Mouse (Mus musculus) left cerebral cortex, adult 8-10 months (tissue): ENCODE data around the gene Hsd3b7. TPM values are rescaled to one million over a fixed set of nuclear protein-coding genes. Genes with fewer than 3 reads are reported as not detected.
"Not testable (repeated sequence)": the region's sequence is repeated elsewhere in the genome, so short reads cannot be mapped to it uniquely, and the experiment has no call there.

ENCODE experiments used
- DNase-seq, 2 experiments: peaks; one replicate each; pipeline ENCODE4 v3.0.0; 2022; ENCODE audit warnings: low spot score in 2 of 2
- total RNA-seq, 4 experiments: library from RNA; stranded (reverse); gene quantifications; 2 replicates each; pipeline ENCODE4 v1.2.4; 2022

Hsd3b7 gene
- total RNA-seq, 4 experiments from 2014 or later, result 4.2 to 9.7 (median 4.6) TPM

GRCm38 (mm10) chr7:127775837-127776236 is 24.6 kb upstream of the Hsd3b7 start:
- not testable (repeated sequence) for DNase-seq

- DNase-seq, result peak; percentile 83 to 84
These were observed 24.0 kb upstream of the Hsd3b7 start, which contains the start of gene Setd1a for GRCm38 (mm10) chr7:127776426-127776825. Gene Setd1a, plus strand, starts transcription at chr7:127776670.

- peak; percentile 94 to 95 for DNase-seq
These were observed 23.4 kb upstream of the Hsd3b7 start for GRCm38 (mm10) chr7:127776878-127777473.

GRCm38 (mm10) chr7:127777474-127778266 is 22.7 kb upstream of the Hsd3b7 start:
- peak in 1 of 2 experiments; percentile 37 for DNase-seq

GRCm38 (mm10) chr7:127778350-127778749 is 22.1 kb upstream of the Hsd3b7 start:
- no peak for DNase-seq

- no peak for DNase-seq
These were observed 15.1 kb upstream of the Hsd3b7 start, which contains the start of gene Gm49388 for GRCm38 (mm10) chr7:127785308-127785707. Gene Gm49388, plus strand, starts transcription at chr7:127785608.

DNA sequence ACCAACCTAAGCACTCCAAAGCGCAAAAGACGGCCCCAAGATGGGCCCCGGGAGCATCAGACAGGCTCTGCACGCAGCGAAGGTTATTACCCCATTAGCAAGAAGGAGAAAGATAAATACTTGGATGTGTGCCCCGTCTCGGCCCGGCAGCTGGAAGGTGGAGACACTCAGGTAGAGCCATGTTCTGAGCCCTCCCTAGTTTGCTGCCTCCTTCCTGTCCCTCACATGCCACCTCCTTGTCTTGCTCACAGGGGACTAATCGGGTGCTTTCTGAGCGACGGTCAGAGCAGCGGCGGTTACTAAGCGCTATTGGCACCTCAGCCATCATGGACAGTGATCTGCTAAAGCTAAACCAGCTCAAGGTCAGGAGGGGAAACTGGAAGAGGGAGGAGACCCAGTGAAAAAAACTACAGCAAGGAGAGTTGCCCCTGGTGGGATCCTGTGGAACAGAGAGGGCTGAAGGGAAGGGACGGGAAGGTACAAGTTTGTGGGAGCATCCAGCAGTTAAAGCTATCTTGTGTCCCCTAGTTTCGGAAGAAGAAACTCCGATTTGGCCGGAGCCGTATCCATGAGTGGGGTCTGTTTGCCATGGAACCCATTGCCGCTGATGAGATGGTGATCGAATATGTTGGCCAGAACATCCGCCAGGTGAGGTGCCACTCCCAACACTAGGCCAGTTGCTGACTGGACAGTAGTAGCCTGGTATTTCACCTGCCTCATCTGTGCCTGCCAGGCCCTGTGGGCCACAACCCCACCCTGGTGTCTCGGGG is 3.1 kb upstream of the Hsd3b7 start:
- peak in 1 of 2 experiments; percentile 8 for DNase-seq

GRCm38 (mm10) chr7:127798591-127798990 is 1.8 kb upstream of the Hsd3b7 start:
- DNase-seq, result no peak

DNA sequence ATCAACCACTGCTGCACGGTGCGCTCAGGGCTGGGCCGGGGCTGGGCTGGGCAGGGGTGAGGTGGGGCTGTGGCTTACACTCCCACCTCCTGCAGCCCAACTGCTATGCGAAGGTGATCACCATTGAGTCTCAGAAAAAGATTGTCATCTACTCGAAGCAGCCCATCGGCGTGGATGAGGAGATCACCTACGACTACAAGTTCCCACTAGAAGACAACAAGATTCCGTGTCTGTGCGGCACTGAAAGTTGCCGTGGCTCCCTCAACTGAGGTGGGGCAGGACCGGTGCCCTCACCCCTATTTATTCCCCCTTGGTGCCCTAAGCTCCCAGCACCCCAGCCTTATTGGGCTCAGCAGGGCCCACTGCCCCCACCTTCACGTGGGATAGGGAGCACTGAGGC is 1.2 kb upstream of the Hsd3b7 start:
- DNase-seq, result no peak

DNA sequence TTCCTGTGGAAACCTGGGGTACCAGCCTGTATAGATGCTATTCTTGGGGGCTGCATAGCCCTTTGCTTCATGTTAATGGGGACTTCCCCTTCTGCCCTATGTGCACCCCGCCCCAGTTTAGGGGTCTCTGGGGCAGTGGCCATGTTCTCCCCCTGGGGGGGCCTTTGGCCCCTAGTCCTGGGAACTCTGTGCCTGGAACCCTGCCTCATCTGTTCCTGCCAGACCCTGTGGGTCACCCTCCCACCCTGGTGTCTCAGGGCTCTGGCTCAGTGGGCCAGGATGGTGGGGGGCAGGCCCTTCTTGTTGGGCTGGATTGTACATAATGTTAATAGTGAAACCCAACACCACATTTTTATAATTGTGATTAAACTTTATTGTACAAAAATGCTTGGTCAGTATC is 666 bp upstream of the Hsd3b7 start:
- peak in 1 of 2 experiments; percentile 10 for DNase-seq

- peak in 1 of 2 experiments; percentile 46 for DNase-seq
These were observed 712 bp downstream of the Hsd3b7 start for GRCm38 (mm10) chr7:127801010-127801621.

DNA sequence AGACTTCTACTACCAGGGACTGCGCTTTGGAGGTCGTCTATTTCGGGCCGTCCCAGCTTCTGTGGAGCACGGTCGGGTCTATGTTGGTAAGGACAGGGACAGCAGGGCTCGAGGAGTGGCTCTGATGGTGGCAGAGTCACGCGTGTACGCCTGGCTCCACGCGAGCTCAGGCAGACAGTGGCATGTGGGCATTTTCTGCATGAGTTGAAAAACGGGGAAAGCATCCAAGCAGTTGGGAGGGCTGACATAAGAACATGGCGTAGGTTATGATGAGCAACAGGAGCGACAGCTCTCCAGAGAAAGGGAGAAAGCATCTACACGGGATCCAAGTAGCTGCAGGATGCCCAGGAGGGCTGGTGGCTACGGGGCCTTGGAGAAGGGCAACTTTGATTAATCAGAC is 1.9 kb downstream of the Hsd3b7 start:
- DNase-seq, result peak in 1 of 2 experiments; percentile 42

GRCm38 (mm10) chr7:127808821-127809220 is 8.4 kb downstream of the Hsd3b7 start:
- no peak for DNase-seq

- no peak for DNase-seq
These were observed 9.4 kb downstream of the Hsd3b7 start for GRCm38 (mm10) chr7:127809846-127810245.

DNA sequence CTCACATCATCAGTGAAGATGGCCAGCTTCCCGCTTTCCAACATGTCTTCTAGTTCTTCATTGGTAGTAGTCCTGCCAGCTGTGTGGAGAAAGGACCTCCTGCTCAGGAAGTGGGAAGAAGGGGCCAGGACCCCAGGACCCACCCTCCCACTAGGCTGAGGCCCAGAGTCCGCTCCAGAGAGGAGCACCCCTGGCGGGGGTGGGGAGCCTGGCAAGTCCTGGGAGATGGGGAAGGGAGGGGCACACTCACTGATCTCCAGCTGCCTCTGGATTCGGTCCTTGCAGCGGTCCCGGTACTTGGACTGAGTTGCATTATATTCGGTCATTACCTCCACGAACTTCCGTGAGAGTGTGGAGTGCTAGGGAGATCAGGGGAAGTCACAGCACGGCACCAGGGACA is 10.2 kb downstream of the Hsd3b7 start:
- DNase-seq, result no peak

GRCm38 (mm10) chr7:127811240-127811639 is 10.8 kb downstream of the Hsd3b7 start:
- DNase-seq, result no peak

GRCm38 (mm10) chr7:127812292-127812691 is 11.9 kb downstream of the Hsd3b7 start:
- no peak for DNase-seq

DNA sequence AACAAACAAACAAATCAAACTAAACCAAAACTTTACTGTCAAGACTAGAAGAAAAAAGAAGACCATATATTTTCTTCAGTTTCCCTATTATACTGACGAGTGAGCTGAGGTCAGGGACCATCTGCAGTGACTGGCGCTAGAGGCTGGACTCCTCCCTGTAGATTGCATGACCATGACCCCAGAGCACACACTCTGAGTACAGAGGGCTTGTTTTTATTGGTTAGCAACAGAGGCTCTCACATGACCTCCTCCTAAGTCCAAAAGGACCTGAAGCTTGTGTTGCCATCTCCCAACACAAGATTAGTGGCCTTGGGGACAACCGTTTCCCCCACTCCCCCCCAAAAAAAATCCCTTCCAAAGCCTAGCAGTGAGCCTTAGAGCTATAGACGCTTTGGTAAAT is 13.4 kb downstream of the Hsd3b7 start:
- no peak for DNase-seq

- peak; percentile 63 to 82 for DNase-seq
These were observed 14.0 kb downstream of the Hsd3b7 start for GRCm38 (mm10) chr7:127814241-127814921.

DNA sequence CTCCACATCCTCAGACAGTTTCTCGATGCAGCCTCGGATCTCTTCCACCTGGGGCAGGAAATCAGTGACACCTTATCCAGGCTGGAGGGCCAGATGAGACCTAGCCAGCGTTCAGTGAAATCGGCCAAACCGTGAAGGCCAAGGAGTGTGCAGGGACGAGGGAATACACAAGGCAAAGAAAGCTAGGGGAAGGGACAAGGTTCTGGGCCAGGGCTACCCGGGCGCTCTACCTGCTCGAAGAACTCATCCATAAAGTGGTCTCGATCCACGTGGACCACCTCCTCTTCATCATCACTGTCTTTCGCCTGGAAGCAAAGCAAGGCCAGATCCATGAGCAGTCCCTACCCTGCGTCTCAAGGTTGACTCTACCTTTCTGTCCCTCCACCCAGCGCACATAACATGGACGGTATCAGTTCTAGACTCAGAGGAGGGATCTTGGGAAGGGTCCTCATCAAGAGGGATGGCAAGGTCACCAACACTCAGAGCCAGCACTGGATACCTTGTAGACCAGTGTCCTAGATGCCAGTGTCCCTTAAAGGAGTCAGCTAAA is 14.8 kb downstream of the Hsd3b7 start:
- DNase-seq, result no peak
